Mouse (Mus musculus) liver, adult (tissue): ENCODE data around the gene AU040320.

Experiments
- GATA4 ChIP-seq: IDR thresholded peaks from 2 replicates; pipeline ENCODE4 v1.6.1; 2014; ENCODE audit warnings: mild to moderate bottlenecking, low read length; ENCODE audit not compliant: insufficient replicate concordance

AU040320 gene

DNA sequence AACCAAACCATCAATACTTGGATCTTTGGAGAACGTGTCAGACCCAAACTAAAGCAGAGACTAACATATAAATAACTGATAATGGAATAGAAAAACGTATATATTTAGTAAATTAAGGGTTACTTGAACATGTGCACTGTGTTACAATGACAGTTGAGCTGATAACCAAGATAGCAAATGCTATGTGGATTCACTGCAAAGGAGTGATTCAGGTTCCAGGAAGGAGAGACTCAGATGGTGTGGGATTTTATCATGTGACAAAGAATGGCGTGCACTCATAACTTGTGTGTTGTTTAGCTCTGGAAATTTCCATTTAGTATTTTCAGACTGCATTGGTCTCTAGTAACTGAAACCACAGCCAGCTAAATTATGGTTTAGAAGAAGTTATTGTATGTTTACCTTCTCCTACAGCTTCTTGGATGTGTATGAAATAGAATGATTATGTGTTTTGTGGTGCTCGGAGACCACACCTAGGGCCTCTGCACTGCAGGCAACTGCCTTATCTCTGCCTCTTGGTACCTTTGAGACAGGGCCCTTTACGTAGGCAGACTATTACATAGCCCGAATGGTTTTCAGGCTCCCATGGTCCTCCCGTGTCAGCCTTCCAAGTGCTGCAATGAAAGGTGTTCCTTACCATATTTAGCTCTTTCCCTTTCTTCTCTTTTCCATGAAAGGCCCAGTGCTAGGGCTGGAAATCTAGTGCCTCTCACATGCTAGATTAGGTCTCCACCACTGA lies 53.5 kb downstream of the AU040320 start:
- TF ChIP-seq GATA4: no peak

DNA sequence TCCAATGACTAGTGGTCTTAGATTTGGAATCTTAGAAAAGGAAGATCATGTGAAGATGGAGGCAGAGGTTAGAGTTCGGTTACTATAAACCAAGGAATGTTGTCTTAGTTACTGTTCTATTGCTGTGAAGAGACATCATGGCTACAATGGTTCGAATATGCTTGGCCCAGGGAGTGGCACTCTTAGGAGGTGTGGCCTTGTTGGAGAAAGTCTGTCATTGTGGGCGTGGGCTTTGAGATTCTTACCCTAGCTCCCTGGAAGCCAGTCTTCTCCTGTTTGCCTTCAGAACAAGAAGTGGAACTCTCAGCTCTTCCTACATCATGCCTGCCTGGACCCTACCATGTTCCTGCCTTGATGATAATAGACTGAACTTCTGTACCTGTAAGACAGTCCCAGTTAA lies 57.2 kb downstream of the AU040320 start:
- no peak for TF ChIP-seq GATA4

DNA sequence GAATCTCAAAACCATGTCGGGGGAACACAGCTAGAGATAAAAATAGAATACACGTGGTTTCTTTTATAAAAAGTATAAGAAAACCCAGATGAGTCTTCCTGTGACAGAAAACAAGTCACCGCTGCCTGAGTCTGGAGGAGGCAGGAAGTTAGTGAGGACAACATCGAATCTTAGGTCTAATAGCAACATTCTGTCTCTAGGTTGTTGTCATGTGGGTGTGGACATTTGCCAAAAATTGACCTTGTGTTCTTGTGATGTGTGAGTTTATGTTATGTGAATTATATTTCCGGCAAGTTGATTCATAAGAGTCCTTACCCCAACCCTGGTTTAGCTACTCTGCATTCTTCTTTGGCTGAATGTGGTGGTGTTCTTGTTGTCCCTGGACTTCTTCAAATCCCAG lies 59.9 kb downstream of the AU040320 start:
- no peak for TF ChIP-seq GATA4

DNA sequence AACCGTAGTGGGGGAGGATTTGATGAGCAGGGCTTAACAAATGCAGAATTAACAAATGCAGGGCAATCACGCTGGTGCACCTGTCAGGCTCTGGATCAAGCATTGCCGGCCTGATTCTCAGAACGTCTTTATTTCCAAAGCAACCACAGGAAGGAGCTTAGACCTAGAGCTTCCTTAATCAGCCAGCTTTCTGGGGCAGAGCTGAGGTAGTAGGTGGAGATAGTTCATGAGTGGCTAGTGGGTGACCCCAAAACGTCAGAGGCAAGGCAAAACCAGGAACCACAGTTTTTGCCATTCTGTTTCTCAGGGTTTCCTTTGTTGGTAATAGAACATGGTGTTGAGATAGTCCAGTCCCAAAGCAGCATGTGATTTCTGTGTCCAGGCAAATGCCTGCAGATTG lies 61.5 kb downstream of the AU040320 start:
- no peak for TF ChIP-seq GATA4

DNA sequence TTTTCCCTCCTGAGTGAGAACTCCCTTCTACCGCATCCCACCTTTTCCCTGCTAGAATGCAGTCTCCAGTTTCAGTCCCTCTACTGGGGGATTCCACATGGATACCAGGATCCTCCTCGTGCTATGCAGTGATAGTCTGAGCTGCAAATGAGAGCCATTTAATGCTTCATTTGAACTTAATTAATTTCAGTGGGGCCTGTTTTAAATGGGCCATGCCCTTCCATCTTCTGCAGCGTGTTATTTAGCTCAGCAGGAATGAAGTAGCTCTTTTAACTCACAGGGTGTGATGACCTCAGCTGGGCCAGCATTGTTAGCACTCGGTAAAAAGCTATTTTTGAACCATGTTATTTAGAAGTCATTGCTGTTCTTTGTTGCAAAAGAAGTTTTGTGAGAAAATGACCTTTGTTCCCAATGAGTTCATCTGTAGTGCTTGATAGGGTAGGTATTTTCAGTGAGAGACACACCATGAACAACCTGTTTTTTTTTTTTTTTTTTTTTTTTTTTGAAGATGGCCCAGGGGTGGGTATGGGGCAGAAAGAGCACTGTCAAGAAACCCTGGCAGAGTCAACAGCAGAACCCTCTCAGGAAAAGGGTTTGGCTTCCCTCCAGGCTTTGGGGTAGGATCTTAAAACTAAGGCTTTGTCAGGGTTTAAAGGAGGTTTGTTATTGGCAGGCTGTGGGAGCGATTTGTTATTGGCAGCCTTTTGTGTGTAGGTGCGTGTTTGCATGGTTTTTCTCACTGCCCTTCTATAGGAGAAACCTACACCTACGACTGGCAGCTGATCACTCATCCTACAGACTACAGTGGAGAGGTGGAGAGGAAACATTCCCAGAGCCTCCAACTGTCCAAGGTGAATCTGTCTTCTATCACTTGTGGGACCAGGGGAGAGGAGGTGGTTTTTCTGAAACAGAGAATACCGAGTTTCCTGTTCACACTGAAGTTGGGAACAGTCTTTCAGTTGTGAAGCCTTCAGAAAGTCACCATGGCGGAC lies 69.8 kb downstream of the AU040320 start:
- TF ChIP-seq GATA4: no peak

DNA sequence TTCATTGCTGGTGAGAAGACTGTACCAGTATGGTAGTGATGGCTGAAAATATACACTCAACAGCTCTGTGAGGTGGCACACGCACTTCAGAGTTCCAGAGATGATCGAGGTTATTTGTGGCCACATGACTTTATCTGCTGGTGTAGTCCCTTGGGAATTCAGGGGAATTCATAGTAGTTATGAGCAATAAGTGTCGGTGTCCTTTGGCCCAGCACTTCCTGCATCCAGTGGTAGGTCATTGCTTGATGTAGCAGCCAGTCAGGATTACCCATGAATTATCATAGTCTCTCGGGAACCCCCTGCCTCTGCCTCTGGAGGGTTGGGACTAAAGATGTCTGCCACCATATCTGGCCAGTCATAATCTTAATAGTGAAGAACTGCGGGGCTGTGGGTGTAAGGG lies 70.6 kb downstream of the AU040320 start:
- TF ChIP-seq GATA4: no peak

DNA sequence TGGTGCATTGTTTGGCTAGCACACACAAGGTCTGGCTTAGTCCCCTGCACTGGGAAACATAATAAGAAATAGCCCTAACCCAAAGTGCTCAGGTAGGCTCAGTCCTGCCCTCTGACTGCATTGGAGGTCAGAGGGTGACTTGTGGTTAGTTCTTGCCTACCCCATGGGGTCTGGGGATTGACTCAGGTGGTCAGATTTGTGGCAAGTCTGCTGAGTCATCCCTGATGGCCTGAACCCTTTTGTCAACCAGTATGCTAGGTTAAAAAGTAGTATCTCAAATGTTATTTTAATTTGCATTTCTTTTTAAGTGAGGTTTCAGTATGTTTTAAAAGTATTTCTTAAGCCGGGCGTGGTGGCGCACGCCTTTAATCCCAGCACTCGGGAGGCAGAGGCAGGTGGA lies 77.8 kb downstream of the AU040320 start:
- TF ChIP-seq GATA4: no peak

DNA sequence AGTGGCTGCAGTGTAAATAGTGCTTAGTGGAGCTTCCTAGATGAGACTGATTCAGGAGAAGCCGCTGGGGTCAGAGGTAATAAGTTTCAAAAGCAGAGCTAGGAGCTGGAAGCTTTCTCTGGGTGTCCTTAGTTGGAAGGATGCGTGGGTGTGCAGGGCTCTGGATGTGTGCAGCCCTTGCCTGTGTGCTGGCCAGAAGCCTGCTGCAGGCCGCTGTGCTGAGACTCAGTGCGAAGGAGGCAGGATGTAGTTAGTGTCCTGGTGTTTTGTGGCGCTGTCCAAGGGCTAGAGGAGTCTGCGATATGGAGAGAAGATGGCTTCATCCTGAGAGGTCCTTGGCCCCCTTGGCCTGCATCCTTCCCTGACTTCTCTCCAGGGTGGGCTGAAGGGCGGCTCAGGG lies 85.5 kb downstream of the AU040320 start:
- no peak for TF ChIP-seq GATA4

DNA sequence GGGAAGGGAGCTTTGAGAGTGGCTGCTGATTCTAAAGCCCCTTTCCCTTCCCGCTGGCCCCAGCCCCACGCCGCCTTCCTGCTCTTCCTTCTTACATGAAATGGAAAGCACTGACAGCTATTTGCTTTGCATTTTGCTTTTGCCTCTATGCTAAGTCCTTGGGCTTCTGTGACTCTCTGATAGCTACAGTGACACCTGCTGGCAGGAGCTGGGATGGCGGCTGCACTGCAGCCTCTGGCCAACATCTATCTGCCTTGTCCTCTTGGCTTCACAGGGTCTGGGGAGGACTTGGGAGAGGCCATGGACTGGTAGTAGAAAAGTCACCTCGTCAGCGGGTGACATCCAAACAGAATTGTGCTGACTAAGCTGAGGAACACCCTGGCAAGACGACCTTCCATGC lies 86.5 kb downstream of the AU040320 start:
- TF ChIP-seq GATA4: no peak

DNA sequence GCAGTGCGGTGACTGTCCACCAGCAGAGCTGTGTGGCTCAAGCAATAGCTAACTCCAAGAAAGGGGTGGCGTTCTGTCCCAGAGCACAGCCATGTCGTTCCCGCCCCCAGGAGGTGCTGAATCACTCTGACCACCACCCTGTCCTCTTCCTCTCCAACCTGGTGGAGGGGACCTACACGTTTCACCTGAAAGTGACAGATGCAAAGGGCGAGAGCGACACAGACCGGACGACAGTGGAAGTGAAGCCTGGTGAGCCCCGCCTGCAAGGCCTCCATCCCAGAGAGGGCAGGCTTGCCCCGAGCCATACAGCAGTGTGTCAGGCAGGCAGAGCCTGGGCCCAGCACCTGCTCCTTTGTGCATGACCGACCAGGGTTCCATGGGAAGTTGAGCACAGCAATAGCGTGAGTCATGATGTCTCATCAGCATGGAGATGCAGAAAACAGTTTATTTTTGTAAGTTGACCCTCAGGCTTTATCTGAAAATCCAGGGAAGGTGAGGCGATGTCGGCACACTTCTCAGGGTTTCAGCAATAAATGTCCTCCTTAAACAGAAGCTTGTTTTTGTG lies 87.7 kb downstream of the AU040320 start:
- no peak for TF ChIP-seq GATA4

DNA sequence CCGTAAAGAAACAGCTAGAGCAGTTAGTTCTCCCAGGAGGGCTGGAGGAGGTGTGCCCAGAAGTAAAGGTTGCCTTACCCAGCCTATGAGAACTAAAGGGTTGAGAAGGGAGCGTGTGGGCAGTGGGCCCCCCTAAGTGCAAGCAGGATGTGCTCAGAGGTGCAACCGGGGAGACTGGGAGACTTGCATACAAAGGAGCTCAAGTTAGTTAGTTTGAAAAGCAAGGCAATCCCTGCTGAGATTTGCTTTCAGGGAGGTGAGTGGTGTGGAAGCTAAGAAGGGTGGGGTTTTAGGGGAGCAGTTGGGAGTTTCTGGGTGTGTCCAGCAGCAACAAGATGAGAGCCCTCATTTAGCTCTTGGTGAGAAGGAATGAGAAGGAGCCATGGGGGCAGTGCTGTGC lies 89.6 kb downstream of the AU040320 start:
- TF ChIP-seq GATA4: no peak

DNA sequence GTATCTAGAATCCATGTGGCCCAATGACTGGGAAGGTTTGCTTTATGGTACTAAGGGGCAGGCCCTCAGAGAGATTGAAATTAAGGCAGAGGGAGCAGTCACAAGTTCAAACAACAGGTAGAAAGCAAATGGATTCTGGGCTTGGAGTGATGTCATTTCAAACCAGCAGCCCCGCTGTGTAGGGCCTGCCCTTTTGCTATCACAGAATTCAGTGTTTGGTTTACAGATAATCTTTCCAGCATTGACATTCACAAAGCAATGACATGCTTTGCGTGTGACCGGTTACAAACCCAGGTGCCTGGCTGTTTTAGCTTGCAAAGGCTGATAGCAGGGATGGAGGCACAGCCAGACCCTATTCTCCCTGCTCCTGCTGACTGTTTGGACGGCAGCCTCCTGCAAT lies 92.3 kb downstream of the AU040320 start:
- TF ChIP-seq GATA4: no peak

DNA sequence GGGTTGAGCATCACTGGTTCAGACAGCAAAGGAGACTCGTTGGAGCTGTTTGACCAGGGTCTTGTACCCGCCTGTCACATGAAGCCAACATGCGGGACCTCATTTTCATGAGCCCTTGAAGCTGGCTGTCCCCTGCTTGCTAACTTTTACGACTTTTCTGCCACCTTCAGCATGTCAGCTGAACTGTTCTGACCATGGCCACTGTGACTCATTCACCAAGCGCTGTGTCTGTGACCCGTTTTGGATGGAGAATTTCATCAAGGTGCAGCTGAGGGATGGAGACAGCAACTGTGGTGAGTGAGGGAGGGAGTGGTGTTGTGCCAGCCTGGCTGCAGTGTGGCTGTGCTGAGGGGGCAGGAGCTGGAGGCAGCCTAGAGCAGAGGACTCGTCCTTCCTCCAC lies 93.6 kb downstream of the AU040320 start:
- no peak for TF ChIP-seq GATA4

DNA sequence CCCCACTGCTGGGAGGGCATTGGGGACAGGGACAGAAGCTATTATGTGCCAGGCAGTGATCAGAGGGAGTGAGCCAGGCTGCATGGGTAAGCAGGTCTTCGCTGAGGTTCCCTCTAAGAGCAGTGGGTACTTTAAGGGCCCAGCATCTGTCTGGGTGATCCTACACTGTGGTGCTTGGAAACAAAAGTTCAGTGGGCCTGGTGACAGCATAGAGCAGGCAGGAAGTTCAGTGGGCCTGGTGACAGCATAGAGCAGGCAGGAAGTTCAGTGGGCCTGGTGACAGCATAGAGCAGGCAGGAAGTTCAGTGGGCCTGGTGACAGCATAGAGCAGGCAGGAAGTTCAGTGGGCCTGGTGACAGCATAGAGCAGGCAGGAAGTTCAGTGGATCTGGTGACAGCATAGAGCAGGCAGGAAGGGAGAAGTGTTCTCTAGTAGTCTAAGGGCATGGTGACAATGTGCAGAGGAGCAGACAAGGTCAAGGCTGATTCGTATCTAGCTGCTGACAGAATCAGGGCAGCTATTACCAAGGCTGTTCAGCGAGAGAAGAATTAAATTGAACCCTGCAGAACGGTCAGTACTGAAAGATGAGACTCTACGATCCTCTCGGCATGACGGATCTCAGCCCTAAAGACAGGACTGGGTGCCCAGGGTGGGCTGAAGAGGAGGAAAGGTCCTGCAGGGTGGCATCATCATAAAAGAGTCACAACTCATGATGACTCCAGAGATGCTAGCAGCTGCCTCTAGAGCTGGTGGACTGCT lies 96.9 kb downstream of the AU040320 start:
- no peak for TF ChIP-seq GATA4

DNA sequence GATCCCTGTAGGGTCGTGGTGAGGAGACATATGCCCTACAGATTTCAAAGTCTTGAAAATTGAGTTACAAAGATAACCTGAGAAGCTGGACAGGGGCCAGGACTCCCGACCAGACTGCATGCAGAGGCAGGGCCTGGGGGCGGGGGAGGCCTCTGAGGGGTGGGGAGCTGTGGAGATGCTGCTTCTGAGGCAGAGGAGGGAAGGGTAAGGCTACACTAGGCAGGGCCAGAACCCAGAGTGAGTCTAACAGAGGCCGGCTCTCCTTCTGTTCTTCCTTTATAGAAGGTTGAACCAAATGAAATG lies 97.4 kb downstream of the AU040320 start:
- no peak for TF ChIP-seq GATA4
